Mouse (Mus musculus): ENCODE data around the gene Fam89a. TPM values are rescaled to one million over a fixed set of nuclear protein-coding genes. Genes with fewer than 3 reads are reported as not detected.

Gene Fam89a
- polyA plus RNA-seq, 1 experiment from 2014 or later = 3.8 TPM

GRCm38 (mm10) chr8:124791751-124792150, 40.1 kb upstream of the Fam89a start:
- Histone ChIP-seq H3K27me3 (replicated peaks; ENCODE audit: control insufficient read depth, insufficient read depth, low read length) (peaks cover 63% of the 10 kb centered on the region), H3K27ac (ENCODE audit: low read depth, low read length) (no peak overlapping the region), H3K36me3 (ENCODE audit: control insufficient read depth, insufficient read depth, low read length) (no peaks in the 10 kb centered on the region), H3K9me3 (ENCODE audit: control insufficient read depth, low read length) (no peaks in the 10 kb centered on the region), H3K4me3 (ENCODE audit: low read depth, low read length) (peak overlapping the region; percentile 62; the same call in 1 of the 2 replicates), H3K4me1 (replicated peaks; ENCODE audit: control insufficient read depth, insufficient read depth, low read length) (peaks cover 15% of the 10 kb centered on the region), H3K4me2 (peak overlapping the region; percentile 96), H3K9ac (ENCODE audit: low read depth, low read length) (no peak overlapping the region)
- DNase-seq (ENCODE audit: low spot score) (no peak), ATAC-seq (replicated peaks; ENCODE audit: low FRiP score) (no peak)
- WGBS = 41% methylated on average over 4 of the region's 4 CpGs

- Histone ChIP-seq H3K4me2 (no peak overlapping the region), H3K9ac (ENCODE audit: low read depth, low read length) (no peak overlapping the region), H3K27ac (ENCODE audit: low read depth, low read length) (no peak overlapping the region), H3K36me3 (ENCODE audit: control insufficient read depth, insufficient read depth, low read length) (no peaks in the 10 kb centered on the region), H3K27me3 (replicated peaks; ENCODE audit: control insufficient read depth, insufficient read depth, low read length) (peaks cover 52% of the 10 kb centered on the region), H3K4me3 (ENCODE audit: low read depth, low read length) (no peak overlapping the region), H3K9me3 (ENCODE audit: control insufficient read depth, low read length) (no peaks in the 10 kb centered on the region), H3K4me1 (replicated peaks; ENCODE audit: control insufficient read depth, insufficient read depth, low read length) (peaks cover 15% of the 10 kb centered on the region)
- DNase-seq (ENCODE audit: low spot score) = no peak
- no peak for ATAC-seq (replicated peaks; ENCODE audit: low FRiP score)
- WGBS = 41% methylated on average over 4 of the region's 4 CpGs
Measured at GRCm38 (mm10) chr8:124790676-124791075, 39.0 kb upstream of the Fam89a start.

- Histone ChIP-seq H3K4me1 (replicated peaks; ENCODE audit: control insufficient read depth, insufficient read depth, low read length) (no peaks in the 10 kb centered on the region; the same call in 1 of the 2 replicates), H3K9me3 (ENCODE audit: control insufficient read depth, low read length) (no peaks in the 10 kb centered on the region), H3K27me3 (replicated peaks; ENCODE audit: control insufficient read depth, insufficient read depth, low read length) (peaks cover 4% of the 10 kb centered on the region; the same call in 1 of the 2 replicates), H3K9ac (ENCODE audit: low read depth, low read length) (no peak overlapping the region), H3K27ac (ENCODE audit: low read depth, low read length) (no peak overlapping the region), H3K4me2 (no peak overlapping the region), H3K4me3 (ENCODE audit: low read depth, low read length) (no peak overlapping the region), H3K36me3 (ENCODE audit: control insufficient read depth, insufficient read depth, low read length) (no peaks in the 10 kb centered on the region)
- DNase-seq (ENCODE audit: low spot score) = no peak
- ATAC-seq (replicated peaks; ENCODE audit: low FRiP score) = no peak
- 84% methylated on average over 13 of the region's 13 CpGs for WGBS
Measured at GRCm38 (mm10) chr8:124784613-124785012, 33.0 kb upstream of the Fam89a start.

- no peak overlapping the region for H3K9ac ChIP-seq (ENCODE audit: low read depth, low read length)
- H3K9me3 ChIP-seq (ENCODE audit: control insufficient read depth, low read length) = no peaks in the 10 kb centered on the region
- ATAC-seq (replicated peaks; ENCODE audit: low FRiP score) (no peak), DNase-seq (ENCODE audit: low spot score) (no peak)
- no peaks in the 10 kb centered on the region for H3K36me3 ChIP-seq (ENCODE audit: control insufficient read depth, insufficient read depth, low read length)
- no peaks in the 10 kb centered on the region; the same call in 1 of the 2 replicates for H3K4me1 ChIP-seq (replicated peaks; ENCODE audit: control insufficient read depth, insufficient read depth, low read length)
- WGBS = 83% methylated on average over 15 of the region's 15 CpGs
- no peak overlapping the region for H3K4me3 ChIP-seq (ENCODE audit: low read depth, low read length)
- no peak overlapping the region for H3K27ac ChIP-seq (ENCODE audit: low read depth, low read length)
- no peak overlapping the region for H3K4me2 ChIP-seq
- H3K27me3 ChIP-seq (replicated peaks; ENCODE audit: control insufficient read depth, insufficient read depth, low read length) = peaks cover 4% of the 10 kb centered on the region; the same call in 1 of the 2 replicates
Measured at GRCm38 (mm10) chr8:124783228-124783627, 31.6 kb upstream of the Fam89a start.

- no peak overlapping the region for H3K4me3 ChIP-seq (ENCODE audit: low read depth, low read length)
- H3K36me3 ChIP-seq (ENCODE audit: control insufficient read depth, insufficient read depth, low read length) = no peaks in the 10 kb centered on the region
- no peak for DNase-seq (ENCODE audit: low spot score)
- no peak overlapping the region for H3K4me2 ChIP-seq
- H3K27me3 ChIP-seq (replicated peaks; ENCODE audit: control insufficient read depth, insufficient read depth, low read length) = peaks cover 4% of the 10 kb centered on the region; the same call in 1 of the 2 replicates
- no peaks in the 10 kb centered on the region; the same call in 1 of the 2 replicates for H3K4me1 ChIP-seq (replicated peaks; ENCODE audit: control insufficient read depth, insufficient read depth, low read length)
- H3K9me3 ChIP-seq (ENCODE audit: control insufficient read depth, low read length) = no peaks in the 10 kb centered on the region
- ATAC-seq (replicated peaks; ENCODE audit: low FRiP score) = no peak
- H3K27ac ChIP-seq (ENCODE audit: low read depth, low read length) = no peak overlapping the region
- WGBS = 69% methylated on average over 3 of the region's 3 CpGs
- no peak overlapping the region for H3K9ac ChIP-seq (ENCODE audit: low read depth, low read length)
Measured at GRCm38 (mm10) chr8:124782431-124782830, 30.8 kb upstream of the Fam89a start.

- no peaks in the 10 kb centered on the region; the same call in 1 of the 2 replicates for H3K4me1 ChIP-seq (replicated peaks; ENCODE audit: control insufficient read depth, insufficient read depth, low read length)
- no peaks in the 10 kb centered on the region for H3K9me3 ChIP-seq (ENCODE audit: control insufficient read depth, low read length)
- no peak for ATAC-seq (replicated peaks; ENCODE audit: low FRiP score)
- no peak overlapping the region for H3K27ac ChIP-seq (ENCODE audit: low read depth, low read length)
- H3K4me3 ChIP-seq (ENCODE audit: low read depth, low read length) = no peak overlapping the region
- WGBS = 13% methylated on average over 7 of the region's 7 CpGs
- no peak overlapping the region for H3K4me2 ChIP-seq
- peaks cover 4% of the 10 kb centered on the region; the same call in 1 of the 2 replicates for H3K27me3 ChIP-seq (replicated peaks; ENCODE audit: control insufficient read depth, insufficient read depth, low read length)
- H3K36me3 ChIP-seq (ENCODE audit: control insufficient read depth, insufficient read depth, low read length) = no peaks in the 10 kb centered on the region
- no peak for DNase-seq (ENCODE audit: low spot score)
- no peak overlapping the region for H3K9ac ChIP-seq (ENCODE audit: low read depth, low read length)
Measured at GRCm38 (mm10) chr8:124780236-124780635, 28.6 kb upstream of the Fam89a start.

- peak; percentile 66 for DNase-seq (ENCODE audit: low spot score)
- Histone ChIP-seq H3K4me2 (peak overlapping the region; percentile 40), H3K27ac (ENCODE audit: low read depth, low read length) (no peak overlapping the region), H3K4me1 (replicated peaks; ENCODE audit: control insufficient read depth, insufficient read depth, low read length) (no peaks in the 10 kb centered on the region), H3K9ac (ENCODE audit: low read depth, low read length) (no peak overlapping the region), H3K36me3 (ENCODE audit: control insufficient read depth, insufficient read depth, low read length) (no peaks in the 10 kb centered on the region), H3K9me3 (ENCODE audit: control insufficient read depth, low read length) (no peaks in the 10 kb centered on the region), H3K4me3 (ENCODE audit: low read depth, low read length) (no peak overlapping the region), H3K27me3 (replicated peaks; ENCODE audit: control insufficient read depth, insufficient read depth, low read length) (0 out of 2 replicates have a peak, but pooled peaks cover 6% of the 10 kb centered on the region)
- no peak; the same call in 1 of the 2 replicates for ATAC-seq (replicated peaks; ENCODE audit: low FRiP score)
- WGBS = 14% methylated on average over 16 of the region's 16 CpGs
Measured at GRCm38 (mm10) chr8:124775695-124776094, 24.1 kb upstream of the Fam89a start.

- no peak overlapping the region for H3K4me2 ChIP-seq
- WGBS = 58% methylated on average over 2 of the region's 2 CpGs
- 0 out of 2 replicates have a peak, but pooled peaks cover 6% of the 10 kb centered on the region for H3K27me3 ChIP-seq (replicated peaks; ENCODE audit: control insufficient read depth, insufficient read depth, low read length)
- no peaks in the 10 kb centered on the region for H3K9me3 ChIP-seq (ENCODE audit: control insufficient read depth, low read length)
- no peaks in the 10 kb centered on the region for H3K4me1 ChIP-seq (replicated peaks; ENCODE audit: control insufficient read depth, insufficient read depth, low read length)
- H3K4me3 ChIP-seq (ENCODE audit: low read depth, low read length) = no peak overlapping the region
- no peak overlapping the region for H3K27ac ChIP-seq (ENCODE audit: low read depth, low read length)
- no peaks in the 10 kb centered on the region for H3K36me3 ChIP-seq (ENCODE audit: control insufficient read depth, insufficient read depth, low read length)
- H3K9ac ChIP-seq (ENCODE audit: low read depth, low read length) = no peak overlapping the region
- ATAC-seq (replicated peaks; ENCODE audit: low FRiP score) = no peak
- DNase-seq (ENCODE audit: low spot score) = no peak
Measured at GRCm38 (mm10) chr8:124772389-124772788, 20.8 kb upstream of the Fam89a start.

GRCm38 (mm10) chr8:124763061-124763460, 11.4 kb upstream of the Fam89a start:
- Histone ChIP-seq H3K4me1 (replicated peaks; ENCODE audit: control insufficient read depth, insufficient read depth, low read length) (no peaks in the 10 kb centered on the region), H3K27me3 (replicated peaks; ENCODE audit: control insufficient read depth, insufficient read depth, low read length) (no peaks in the 10 kb centered on the region; the same call in 1 of the 2 replicates), H3K36me3 (ENCODE audit: control insufficient read depth, insufficient read depth, low read length) (no peaks in the 10 kb centered on the region), H3K27ac (ENCODE audit: low read depth, low read length) (no peak overlapping the region), H3K4me2 (no peak overlapping the region), H3K9ac (ENCODE audit: low read depth, low read length) (no peak overlapping the region), H3K9me3 (ENCODE audit: control insufficient read depth, low read length) (no peaks in the 10 kb centered on the region), H3K4me3 (ENCODE audit: low read depth, low read length) (no peak overlapping the region)
- ATAC-seq (replicated peaks; ENCODE audit: low FRiP score) (no peak), DNase-seq (ENCODE audit: low spot score) (no peak)
- 68% methylated on average over 7 of the region's 7 CpGs for WGBS

Measured in liver, embryonic 11.5 days (tissue).